Mouse (Mus musculus) intestine, postnatal 0 days (tissue): ENCODE results near the gene Vgll4. TPM values are rescaled to one million over a fixed set of nuclear protein-coding genes. Genes with fewer than 3 reads are reported as not detected.
A peak's percentile ranks its signal among the peaks of the same experiment; 100 is the strongest.

ENCODE experiments used
- ATAC-seq: fragments of 200-750 bp; cut with Nextera tagmentation; 2 replicates; pipeline ENCODE4 v1.8.0; 2017; ENCODE audit warnings: mild to moderate bottlenecking, moderate TSS enrichment, moderate library complexity
- H3K27ac ChIP-seq: fragments of 300-500 bp; sonication (generic); 2 replicates; pipeline ENCODE4 v1.5.1; 2014; ENCODE audit warnings: mild to moderate bottlenecking, low read depth, low read length, moderate library complexity
- H3K27me3 ChIP-seq: fragments of 300-500 bp; sonication (generic); replicated peaks from 2 replicates; pipeline ENCODE4 v1.6.1; 2014; ENCODE audit warnings: low read length, mixed read lengths; ENCODE audit not compliant: control insufficient read depth, insufficient read depth
- H3K36me3 ChIP-seq: fragments of 300-500 bp; sonication (generic); 2 replicates; pipeline ENCODE4 v1.6.1; 2014; ENCODE audit warnings: mild to moderate bottlenecking, moderate library complexity; ENCODE audit not compliant: control insufficient read depth, insufficient read depth
- H3K4me1 ChIP-seq: fragments of 300-500 bp; sonication (generic); replicated peaks from 2 replicates; pipeline ENCODE4 v1.6.1; 2014; ENCODE audit warnings: antibody characterized with exemption, low read length, mixed read lengths; ENCODE audit not compliant: control insufficient read depth, insufficient read depth
- H3K4me2 ChIP-seq: fragments of 300-500 bp; sonication (generic); replicated peaks from 2 replicates; pipeline ENCODE4 v1.6.1; 2014; ENCODE audit warnings: low read depth, mild to moderate bottlenecking, moderate library complexity
- H3K4me3 ChIP-seq: fragments of 300-500 bp; sonication (generic); 2 replicates; pipeline ENCODE4 v1.5.1; 2014; ENCODE audit warnings: low read depth, low read length
- H3K9ac ChIP-seq: fragments of 300-500 bp; sonication (generic); 2 replicates; pipeline ENCODE4 v1.6.1; 2014; ENCODE audit warnings: mild to moderate bottlenecking, low read depth, low read length
- H3K9me3 ChIP-seq: fragments of 300-500 bp; sonication (generic); 2 replicates; pipeline ENCODE4 v1.6.1; 2016; ENCODE audit warnings: mixed run types; ENCODE audit not compliant: control insufficient read depth
- CTCF ChIP-seq: sonication (generic); IDR thresholded peaks from 2 replicates; pipeline ENCODE4 v1.5.1; 2016; ENCODE audit warnings: low read depth, mild to moderate bottlenecking, control low read depth, antibody characterized with exemption, moderate library complexity
- WGBS: fragments of 180-500 bp; shearing (Covaris S2); extraction: QIAGEN DNeasy Blood & Tissue Kit; methylation state at CpG from one replicate; pipeline ENCODE4 v1.1.7; 2014; 5-methylcytosine and 5-hydroxymethylcytosine counted together
- polyA plus RNA-seq: library from polyadenylated mRNA; unstranded; fragments of >200 nt; fragmentation: Nextera tagmentation; extraction: Ambion mirVana; gene quantifications from 2 replicates; pipeline ENCODE4 v1.2.1, GENCODE M21; 2015

Vgll4 gene
- polyA plus RNA-seq, 1 experiment from 2014 or later, result 31.1 TPM

GRCm38 (mm10) chr6:114888922-114889321, 80.9 kb downstream of the Vgll4 start:
- Histone ChIP-seq H3K4me3 (no peak overlapping the region), H3K4me2 (no peak overlapping the region), H3K27me3 (no peaks in the 10 kb centered on the region), H3K27ac (no peak overlapping the region), H3K9ac (no peak overlapping the region), H3K4me1 (no peaks in the 10 kb centered on the region), H3K36me3 (0 out of 2 replicates have a peak, but pooled peaks cover 13% of the 10 kb centered on the region), H3K9me3 (no peaks in the 10 kb centered on the region)
- 54% methylated on average over 13 of the region's 13 CpGs for WGBS
- peak; percentile 64 for ATAC-seq
- peak; percentile 72 for TF ChIP-seq CTCF

- Histone ChIP-seq H3K27ac (no peak overlapping the region), H3K4me2 (no peak overlapping the region), H3K27me3 (no peaks in the 10 kb centered on the region), H3K36me3 (0 out of 2 replicates have a peak, but pooled peaks cover 13% of the 10 kb centered on the region), H3K9me3 (no peaks in the 10 kb centered on the region), H3K4me3 (no peak overlapping the region), H3K9ac (no peak overlapping the region), H3K4me1 (0 out of 2 replicates have a peak, but pooled peaks cover 13% of the 10 kb centered on the region)
- no peak for ATAC-seq
- WGBS, result 64% methylated on average over 11 of the region's 11 CpGs
- TF ChIP-seq CTCF, result no peak
These were observed 83.1 kb downstream of the Vgll4 start for GRCm38 (mm10) chr6:114886504-114887361.

- WGBS, result 88% methylated on average over 6 of the region's 6 CpGs
- Histone ChIP-seq H3K9ac (no peak overlapping the region), H3K4me2 (no peak overlapping the region), H3K27me3 (no peaks in the 10 kb centered on the region), H3K9me3 (no peaks in the 10 kb centered on the region), H3K4me1 (0 out of 2 replicates have a peak, but pooled peaks cover 13% of the 10 kb centered on the region), H3K36me3 (0 out of 2 replicates have a peak, but pooled peaks cover 13% of the 10 kb centered on the region), H3K4me3 (no peak overlapping the region), H3K27ac (no peak overlapping the region)
- ATAC-seq, result no peak
- TF ChIP-seq CTCF, result no peak
These were observed 83.8 kb downstream of the Vgll4 start for GRCm38 (mm10) chr6:114886012-114886411.

- TF ChIP-seq CTCF, result no peak
- Histone ChIP-seq H3K36me3 (0 out of 2 replicates have a peak, but pooled peaks cover 8% of the 10 kb centered on the region), H3K4me2 (no peak overlapping the region), H3K4me1 (0 out of 2 replicates have a peak, but pooled peaks cover 17% of the 10 kb centered on the region), H3K9ac (no peak overlapping the region), H3K27ac (no peak overlapping the region), H3K27me3 (no peaks in the 10 kb centered on the region), H3K4me3 (no peak overlapping the region), H3K9me3 (no peaks in the 10 kb centered on the region)
- WGBS, result 89% methylated on average over 5 of the region's 5 CpGs
- no peak for ATAC-seq
These were observed 84.7 kb downstream of the Vgll4 start for GRCm38 (mm10) chr6:114885129-114885528.

- TF ChIP-seq CTCF, result no peak
- Histone ChIP-seq H3K4me3 (no peak overlapping the region), H3K27ac (peak overlapping the region; percentile 74), H3K4me2 (peak overlapping the region; percentile 6; the same call in 1 of the 2 replicates), H3K4me1 (peaks cover 25% of the 10 kb centered on the region), H3K9ac (0 out of 2 replicates have a peak overlapping the region, but pooled peaks have one; percentile 22), H3K27me3 (no peaks in the 10 kb centered on the region), H3K36me3 (0 out of 2 replicates have a peak, but pooled peaks cover 8% of the 10 kb centered on the region), H3K9me3 (no peaks in the 10 kb centered on the region)
- WGBS, result 9% methylated on average over 9 of the region's 9 CpGs
- ATAC-seq, result peak; percentile 75
These were observed 86.5 kb downstream of the Vgll4 start for GRCm38 (mm10) chr6:114883261-114883740.

GRCm38 (mm10) chr6:114882675-114883074, 87.1 kb downstream of the Vgll4 start:
- no peak for ATAC-seq
- TF ChIP-seq CTCF, result no peak
- Histone ChIP-seq H3K4me3 (no peak overlapping the region), H3K4me1 (peaks cover 28% of the 10 kb centered on the region), H3K4me2 (no peak overlapping the region), H3K27ac (0 out of 2 replicates have a peak overlapping the region, but pooled peaks have one; percentile 74), H3K36me3 (0 out of 2 replicates have a peak, but pooled peaks cover 8% of the 10 kb centered on the region), H3K27me3 (no peaks in the 10 kb centered on the region), H3K9me3 (no peaks in the 10 kb centered on the region), H3K9ac (no peak overlapping the region)
- 37% methylated on average over 7 of the region's 7 CpGs for WGBS
